Mouse (Mus musculus) heart, postnatal 0 days (tissue): ENCODE results near the gene Nfix. TPM values are rescaled to one million over a fixed set of nuclear protein-coding genes. Genes with fewer than 3 reads are reported as not detected.

Source experiments
- ATAC-seq: fragments of 200-750 bp; cut with Nextera tagmentation; 2 replicates; pipeline ENCODE4 v1.8.0; 2017; ENCODE audit warnings: low read depth, moderate number of reproducible peaks, moderate library complexity; ENCODE audit not compliant: insufficient read depth
- DNase-seq: peaks from one replicate; pipeline ENCODE4 v3.0.0-alpha.2; 2016; ENCODE audit warnings: low spot score
- H3K27ac ChIP-seq: fragments of 300-500 bp; sonication (generic); 2 replicates; pipeline ENCODE4 v1.5.1; 2014; ENCODE audit warnings: low read depth, mild to moderate bottlenecking
- H3K27me3 ChIP-seq: fragments of 300-500 bp; sonication (generic); 2 replicates; pipeline ENCODE4 v1.6.1; 2014; ENCODE audit warnings: low read length, mixed read lengths; ENCODE audit not compliant: control insufficient read depth, insufficient read depth
- H3K36me3 ChIP-seq: fragments of 300-500 bp; sonication (generic); replicated peaks from 2 replicates; pipeline ENCODE4 v1.6.1; 2014; ENCODE audit warnings: low read length, mixed read lengths; ENCODE audit not compliant: control insufficient read depth, insufficient read depth
- H3K4me1 ChIP-seq: fragments of 300-500 bp; sonication (generic); 2 replicates; pipeline ENCODE4 v1.6.1; 2014; ENCODE audit warnings: antibody characterized with exemption; ENCODE audit not compliant: control insufficient read depth, insufficient read depth
- H3K4me2 ChIP-seq: fragments of 300-500 bp; sonication (generic); 2 replicates; pipeline ENCODE4 v1.6.1; 2014; ENCODE audit warnings: low read depth, mild to moderate bottlenecking, low read length, moderate library complexity
- H3K4me3 ChIP-seq: fragments of 300-500 bp; sonication (generic); 2 replicates; pipeline ENCODE4 v1.5.1; 2014; ENCODE audit warnings: low read depth, low read length
- H3K9ac ChIP-seq: fragments of 300-500 bp; sonication (generic); replicated peaks from 2 replicates; pipeline ENCODE4 v1.6.1; 2014; ENCODE audit warnings: low read depth, low read length, mixed read lengths
- H3K9me3 ChIP-seq: fragments of 300-500 bp; sonication (generic); replicated peaks from 2 replicates; pipeline ENCODE4 v1.6.1; 2016; ENCODE audit warnings: low read length; ENCODE audit not compliant: control insufficient read depth
- CTCF ChIP-seq: IDR thresholded peaks from 2 replicates; pipeline ENCODE4 v1.5.1; 2016; ENCODE audit warnings: antibody characterized with exemption, control low read depth, low read depth
- EP300 ChIP-seq: IDR thresholded peaks from 2 replicates; pipeline ENCODE4 v1.6.1; 2016; ENCODE audit warnings: antibody characterized with exemption, low read depth
- WGBS: fragments of 180-500 bp; shearing (Covaris S2); extraction: QIAGEN DNeasy Blood & Tissue Kit; methylation state at CpG from one replicate; pipeline ENCODE4 v1.1.7; 2014; 5-methylcytosine and 5-hydroxymethylcytosine counted together
- polyA plus RNA-seq: library from polyadenylated mRNA; unstranded; fragments of >200 nt; fragmentation: Nextera tagmentation; extraction: Ambion mirVana; gene quantifications from 2 replicates; pipeline ENCODE4 v1.2.1, GENCODE M21; 2015
- total RNA-seq: library from RNA; depleted of rRNA; stranded (reverse); fragments of >200 nt; gene quantifications from 2 replicates; pipeline ENCODE4 v1.2.3, GENCODE M21; 2014; ENCODE audit warnings: low replicate concordance; rRNA removed

The Nfix gene
- total and polyA plus RNA-seq, 2 experiments from 2014 or later, result 18.2 to 41.9 TPM

DNA sequence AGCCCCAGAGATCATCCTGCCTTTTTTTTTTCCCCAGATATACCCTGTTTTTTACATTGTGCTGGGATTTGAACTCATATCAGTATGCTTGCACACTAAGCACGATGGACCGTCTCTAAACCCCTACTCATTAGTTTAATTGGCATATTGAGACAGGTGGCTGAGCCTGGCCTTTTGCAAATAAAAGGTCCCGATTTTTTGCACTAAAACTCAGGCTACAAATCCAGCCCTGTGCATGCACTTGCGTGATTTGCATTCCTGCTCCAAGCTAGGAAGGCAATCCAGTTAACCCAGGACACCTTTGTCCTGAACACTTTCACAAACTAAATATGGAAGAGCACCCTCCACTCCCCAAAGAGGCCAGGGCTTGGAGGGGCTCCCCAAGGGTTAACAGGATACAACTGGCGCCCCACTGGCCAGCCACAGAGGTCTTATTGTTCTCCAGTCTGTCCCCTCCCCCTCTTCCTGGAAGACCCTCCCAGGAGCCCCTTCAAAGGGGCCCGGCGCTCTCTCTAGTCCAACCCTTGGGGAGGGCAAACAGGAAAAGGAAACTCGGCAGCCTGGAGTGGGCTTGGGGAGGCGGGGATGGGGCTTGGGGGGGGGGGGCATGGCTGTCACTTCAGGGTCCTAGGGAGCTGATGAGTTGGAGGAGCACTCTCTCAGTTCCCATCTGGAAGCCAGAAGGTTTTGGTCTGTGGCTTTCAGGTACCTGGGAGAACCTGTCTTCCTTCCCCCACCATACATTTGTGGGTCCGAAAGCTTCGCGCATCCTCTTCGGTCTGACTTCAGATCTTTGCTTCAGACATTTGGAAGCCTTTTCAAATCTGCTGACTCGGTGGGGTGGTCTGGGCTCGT lies 144.6 kb downstream of the Nfix start:
- peak overlapping the region; percentile 59 for H3K4me2 ChIP-seq
- WGBS, result 19% methylated on average over 14 of the region's 15 CpGs
- DNase-seq (peak; percentile 66), ATAC-seq (peak; percentile 65)
- TF ChIP-seq EP300 (no peak; the same call in 1 of the 2 replicates), CTCF (no peak)
- H3K9me3 ChIP-seq, result no peaks in the 10 kb centered on the region
- no peaks in the 10 kb centered on the region for H3K36me3 ChIP-seq
- peak overlapping the region; percentile 87 for H3K27ac ChIP-seq
- peak overlapping the region; percentile 40 for H3K4me3 ChIP-seq
- peak overlapping the region; percentile 49 for H3K9ac ChIP-seq
- H3K4me1 ChIP-seq, result peaks cover 13% of the 10 kb centered on the region; the same call in 1 of the 2 replicates
- no peaks in the 10 kb centered on the region for H3K27me3 ChIP-seq

DNA sequence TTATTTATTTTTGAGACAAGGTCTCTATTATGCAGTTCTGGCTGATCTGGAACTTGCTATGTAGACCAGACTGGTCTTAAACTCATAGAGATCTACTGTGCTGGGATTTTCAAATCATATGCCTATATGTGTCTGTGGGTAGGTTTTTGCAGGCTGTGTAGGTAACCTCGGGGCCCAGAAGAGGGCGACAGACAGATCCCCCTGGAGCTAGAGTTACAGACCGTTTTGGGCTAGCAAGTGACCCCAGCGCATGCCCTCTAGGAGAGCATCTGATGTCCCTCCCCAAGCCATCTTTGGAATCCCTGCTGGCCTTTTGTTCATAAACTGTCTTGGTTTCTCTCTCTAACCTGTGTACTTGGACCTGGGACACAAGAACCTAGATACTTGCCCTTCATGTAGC lies 145.5 kb downstream of the Nfix start:
- DNase-seq (no peak), ATAC-seq (no peak)
- TF ChIP-seq CTCF (peak; percentile 12; the same call in 1 of the 2 replicates), EP300 (no peak)
- H3K27me3 ChIP-seq, result no peaks in the 10 kb centered on the region
- peak overlapping the region; percentile 87 for H3K27ac ChIP-seq
- no peaks in the 10 kb centered on the region for H3K36me3 ChIP-seq
- 54% methylated on average over 4 of the region's 4 CpGs for WGBS
- H3K4me1 ChIP-seq, result peaks cover 13% of the 10 kb centered on the region; the same call in 1 of the 2 replicates
- no peak overlapping the region for H3K9ac ChIP-seq
- H3K4me2 ChIP-seq, result no peak overlapping the region
- H3K4me3 ChIP-seq, result no peak overlapping the region
- H3K9me3 ChIP-seq, result no peaks in the 10 kb centered on the region

DNA sequence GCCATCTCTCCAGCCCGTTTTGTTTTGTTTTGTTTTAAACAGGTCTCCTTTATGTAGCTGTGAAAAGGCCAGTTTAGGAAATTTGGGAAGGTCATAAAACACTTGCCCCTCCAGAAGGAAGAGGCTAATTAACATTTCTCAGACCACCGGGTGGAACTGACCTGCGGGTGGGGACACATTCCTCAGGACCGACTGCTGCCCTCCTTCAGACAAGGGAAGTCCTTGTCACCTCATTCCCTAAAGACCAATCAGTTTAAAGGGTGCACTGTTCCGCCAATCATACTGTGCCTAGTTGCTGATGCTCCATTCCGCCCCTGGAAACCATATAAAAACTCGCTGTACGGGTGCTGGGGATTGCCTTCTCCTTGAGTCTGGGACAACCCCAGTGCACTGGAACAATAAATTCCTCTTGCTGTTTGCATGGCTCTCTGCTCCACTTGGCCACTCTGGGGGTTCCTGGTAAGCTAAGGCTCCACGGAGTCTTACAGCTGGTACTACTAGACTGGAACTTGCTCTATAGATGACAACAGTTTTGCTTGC lies 147.0 kb downstream of the Nfix start:
- Histone ChIP-seq H3K4me3 (no peak overlapping the region), H3K4me2 (no peak overlapping the region), H3K27me3 (no peaks in the 10 kb centered on the region), H3K9ac (no peak overlapping the region), H3K27ac (no peak overlapping the region), H3K36me3 (no peaks in the 10 kb centered on the region), H3K4me1 (peaks cover 13% of the 10 kb centered on the region; the same call in 1 of the 2 replicates), H3K9me3 (no peaks in the 10 kb centered on the region)
- TF ChIP-seq EP300 (no peak), CTCF (no peak)
- ATAC-seq (no peak), DNase-seq (peak; percentile 4)
- 55% methylated on average over 9 of the region's 9 CpGs for WGBS

DNA sequence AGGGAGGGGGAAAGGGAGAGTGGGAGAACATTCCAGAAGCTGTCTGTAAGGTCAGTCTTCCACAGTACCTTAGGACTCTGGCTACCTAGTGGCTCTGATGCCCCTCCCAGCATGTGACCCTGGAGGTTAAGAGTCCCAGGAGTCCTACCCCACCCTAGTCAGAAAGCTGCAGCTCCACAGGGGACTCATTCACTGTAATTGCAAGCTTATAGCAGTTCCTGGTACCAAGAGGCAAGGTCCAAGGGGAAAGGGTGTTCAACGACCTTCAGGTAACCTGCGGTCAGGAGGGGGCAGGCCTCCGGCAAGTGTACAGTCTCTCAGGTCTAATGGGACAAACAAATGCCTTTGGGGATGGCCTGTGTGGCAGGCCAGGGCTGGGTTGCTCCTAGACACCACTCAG lies 149.9 kb downstream of the Nfix start:
- WGBS, result 42% methylated on average over 3 of the region's 3 CpGs
- Histone ChIP-seq H3K4me2 (no peak overlapping the region), H3K9ac (no peak overlapping the region), H3K36me3 (no peaks in the 10 kb centered on the region), H3K9me3 (no peaks in the 10 kb centered on the region), H3K4me1 (peaks cover 10% of the 10 kb centered on the region; the same call in 1 of the 2 replicates), H3K27ac (no peak overlapping the region), H3K4me3 (no peak overlapping the region), H3K27me3 (no peaks in the 10 kb centered on the region)
- DNase-seq (no peak), ATAC-seq (no peak)
- no peak for TF ChIP-seq EP300
- TF ChIP-seq CTCF, result no peak

Other genes starting within 250 kb of the Nfix start
- gene Ier2, start 137.5 kb downstream of the Nfix start, total RNA-seq, result 17.0 and 23.2 TPM in 2 replicates
- gene Ier2, start 137.5 kb downstream of the Nfix start, polyA plus RNA-seq, result 33.3 and 38.3 TPM in 2 replicates
- gene Trmt1, start 114.0 kb downstream of the Nfix start, total RNA-seq, result 98.3 and 116 TPM in 2 replicates
- gene Trmt1, start 114.0 kb downstream of the Nfix start, polyA plus RNA-seq, result 28.4 and 29.5 TPM in 2 replicates
- 68.0 and 83.6 TPM in 2 replicates for gene Nacc1, start 112.5 kb downstream of the Nfix start, total RNA-seq
- gene Nacc1, start 112.5 kb downstream of the Nfix start, polyA plus RNA-seq, result 6.2 and 6.9 TPM in 2 replicates
- gene Lyl1, start 98.9 kb downstream of the Nfix start, total RNA-seq, result 4.4 and 4.8 TPM in 2 replicates
- gene Lyl1, start 98.9 kb downstream of the Nfix start, polyA plus RNA-seq, result 8.7 and 9.8 TPM in 2 replicates
- 1.0 TPM in 1 of 2 replicates, not detected in the other for gene G430095P16Rik, start 77.3 kb downstream of the Nfix start, total RNA-seq
- 3.0 and 3.1 TPM in 2 replicates for gene G430095P16Rik, start 77.3 kb downstream of the Nfix start, polyA plus RNA-seq
- gene Dand5, start 22.5 kb upstream of the Nfix start, total RNA-seq, result 2.1 and 15.4 TPM in 2 replicates
- gene Dand5, start 22.5 kb upstream of the Nfix start, polyA plus RNA-seq, result 6.2 and 8.0 TPM in 2 replicates
- 47.1 and 49.8 TPM in 2 replicates for gene Gadd45gip1, start 31.2 kb upstream of the Nfix start, total RNA-seq
- gene Gadd45gip1, start 31.2 kb upstream of the Nfix start, polyA plus RNA-seq, result 48.1 and 50.0 TPM in 2 replicates
- 89.2 and 126 TPM in 2 replicates for gene Rad23a, start 40.3 kb upstream of the Nfix start, total RNA-seq
- 111 and 125 TPM in 2 replicates for gene Rad23a, start 40.3 kb upstream of the Nfix start, polyA plus RNA-seq
- 211 and 235 TPM in 2 replicates for gene Calr, start 46.6 kb upstream of the Nfix start, total RNA-seq
- gene Calr, start 46.6 kb upstream of the Nfix start, polyA plus RNA-seq, result 201 and 266 TPM in 2 replicates
- gene Farsa, start 56.6 kb upstream of the Nfix start, total RNA-seq, result 38.6 and 40.0 TPM in 2 replicates
- gene Farsa, start 56.6 kb upstream of the Nfix start, polyA plus RNA-seq, result 36.3 and 38.3 TPM in 2 replicates
- 0.15 and 1.7 TPM in 2 replicates for gene Syce2, start 71.8 kb upstream of the Nfix start, total RNA-seq
- gene Syce2, start 71.8 kb upstream of the Nfix start, polyA plus RNA-seq, result 9.7 and 11.8 TPM in 2 replicates
- gene Gcdh, start 93.6 kb upstream of the Nfix start, total RNA-seq, result 45.5 and 52.8 TPM in 2 replicates
- gene Gcdh, start 93.6 kb upstream of the Nfix start, polyA plus RNA-seq, result 33.0 and 33.5 TPM in 2 replicates
- gene Klf1, start 101.6 kb upstream of the Nfix start, total RNA-seq, result not detected in 2 replicates
- 0.27 and 0.56 TPM in 2 replicates for gene Klf1, start 101.6 kb upstream of the Nfix start, polyA plus RNA-seq
- gene Dnase2a, start 108.2 kb upstream of the Nfix start, total RNA-seq, result 6.0 and 11.0 TPM in 2 replicates
- gene Dnase2a, start 108.2 kb upstream of the Nfix start, polyA plus RNA-seq, result 4.6 and 5.6 TPM in 2 replicates
- gene Mast1, start 137.0 kb upstream of the Nfix start, total RNA-seq, result 0.08 TPM in 1 of 2 replicates, not detected in the other
- gene Mast1, start 137.0 kb upstream of the Nfix start, polyA plus RNA-seq, result 0.05 TPM in 1 of 2 replicates, not detected in the other
- gene Rtbdn, start 146.6 kb upstream of the Nfix start, total RNA-seq, result not detected in 2 replicates
- gene Rtbdn, start 146.6 kb upstream of the Nfix start, polyA plus RNA-seq, result 0.10 TPM in 1 of 2 replicates, not detected in the other
- gene Gm49661, start 169.1 kb upstream of the Nfix start, total RNA-seq, result not detected in 2 replicates
- gene Gm49661, start 169.1 kb upstream of the Nfix start, polyA plus RNA-seq, result not detected in 2 replicates
- 647 and 809 TPM in 2 replicates for gene Prdx2, start 169.2 kb upstream of the Nfix start, total RNA-seq
- gene Prdx2, start 169.2 kb upstream of the Nfix start, polyA plus RNA-seq, result 758 and 782 TPM in 2 replicates
- 57.9 and 76.4 TPM in 2 replicates for gene Rnaseh2a, start 169.4 kb upstream of the Nfix start, total RNA-seq
- gene Rnaseh2a, start 169.4 kb upstream of the Nfix start, polyA plus RNA-seq, result 52.6 and 57.3 TPM in 2 replicates
- 28.9 and 39.6 TPM in 2 replicates for gene Junb, start 178.4 kb upstream of the Nfix start, total RNA-seq
- 10.3 and 13.0 TPM in 2 replicates for gene Junb, start 178.4 kb upstream of the Nfix start, polyA plus RNA-seq
- gene Hook2, start 190.3 kb upstream of the Nfix start, total RNA-seq, result 1.9 and 4.8 TPM in 2 replicates
- gene Hook2, start 190.3 kb upstream of the Nfix start, polyA plus RNA-seq, result 3.5 and 4.7 TPM in 2 replicates
- gene Best2, start 214.2 kb upstream of the Nfix start, total RNA-seq, result not detected in 2 replicates
- not detected in 2 replicates for gene Best2, start 214.2 kb upstream of the Nfix start, polyA plus RNA-seq
- gene Asna1, start 224.9 kb upstream of the Nfix start, total RNA-seq, result 134 and 152 TPM in 2 replicates
- gene Asna1, start 224.9 kb upstream of the Nfix start, polyA plus RNA-seq, result 106 and 110 TPM in 2 replicates
- 98.5 and 196 TPM in 2 replicates for gene Trir, start 226.5 kb upstream of the Nfix start, total RNA-seq
- gene Trir, start 226.5 kb upstream of the Nfix start, polyA plus RNA-seq, result 62.4 and 66.5 TPM in 2 replicates
- gene Tnpo2, start 236.6 kb upstream of the Nfix start, total RNA-seq, result 27.4 and 34.8 TPM in 2 replicates
- 11.5 and 13.0 TPM in 2 replicates for gene Tnpo2, start 236.6 kb upstream of the Nfix start, polyA plus RNA-seq